Mouse (Mus musculus) MEL (cell line): ENCODE data around the gene Zfp821. TPM values are rescaled to one million over a fixed set of nuclear protein-coding genes. Genes with fewer than 3 reads are reported as not detected.

Source experiments
- polyA plus RNA-seq, 2 experiments: library from polyadenylated mRNA; stranded (reverse) in 1 of 2; unstranded in 1 of 2; fragments of >175 nt in 1 of 2; fragments of >200 nt in 1 of 2; gene quantifications; 2 replicates each; pipeline versions ENCODE4 v1.2.1 to v1.2.4; 2012; ENCODE audit warnings: low replicate concordance in 2 of 2, low read depth in 1 of 2; ENCODE audit not compliant: insufficient read length in 2 of 2, insufficient read depth in 1 of 2, missing spikeins in 1 of 2
- total RNA-seq: library from RNA; depleted of rRNA; stranded (reverse); fragments of 300-350 nt; gene quantifications from 2 replicates; pipeline ENCODE4 v1.2.3, GENCODE M21; 2012; rRNA removed

The Zfp821 gene
- total and polyA plus RNA-seq, 3 experiments, result 5.2 to 10.1 TPM; not detected in 1

Other genes starting within 250 kb of the Zfp821 start
- gene Pmfbp1, start 211.5 kb upstream of the Zfp821 start, total RNA-seq, result 0.23 and 0.39 TPM in 2 replicates
- gene Pmfbp1, start 211.5 kb upstream of the Zfp821 start, polyA plus RNA-seq, result under 1 TPM in 1 of 2 experiments, not detected in 1; 0.40 TPM
- gene Dhx38, start 139.7 kb upstream of the Zfp821 start, total RNA-seq, result 50.6 and 54.6 TPM in 2 replicates
- gene Dhx38, start 139.7 kb upstream of the Zfp821 start, polyA plus RNA-seq, result 10 to 100 TPM; 43.3 to 72.1 TPM
- 7.7 and 8.4 TPM in 2 replicates for gene Txnl4b, start 139.7 kb upstream of the Zfp821 start, total RNA-seq
- 1 to 10 TPM in 1 of 2 experiments, not detected in 1; 9.5 TPM for gene Txnl4b, start 139.7 kb upstream of the Zfp821 start, polyA plus RNA-seq
- gene Hp, start 126.4 kb upstream of the Zfp821 start, total RNA-seq, result 0.19 TPM in 1 of 2 replicates, not detected in the other
- gene Hp, start 126.4 kb upstream of the Zfp821 start, polyA plus RNA-seq, result under 1 TPM in 1 of 2 experiments, not detected in 1; 0.08 TPM
- gene Dhodh, start 96.9 kb upstream of the Zfp821 start, total RNA-seq, result 27.7 and 28.3 TPM in 2 replicates
- gene Dhodh, start 96.9 kb upstream of the Zfp821 start, polyA plus RNA-seq, result 10 to 100 TPM in 1 of 2 experiments, not detected in 1; 52.5 TPM
- 2.6 and 3.4 TPM in 2 replicates for gene Pkd1l3, start 91.0 kb upstream of the Zfp821 start, total RNA-seq
- 1 to 10 TPM in 1 of 2 experiments, not detected in 1; 7.4 TPM for gene Pkd1l3, start 91.0 kb upstream of the Zfp821 start, polyA plus RNA-seq
- gene Ist1, start 12.3 kb upstream of the Zfp821 start, total RNA-seq, result 30.2 and 33.1 TPM in 2 replicates
- 100 to 1,000 TPM in 1 of 2 experiments, 10 to 100 TPM in 1; 50.4 to 126 TPM for gene Ist1, start 12.3 kb upstream of the Zfp821 start, polyA plus RNA-seq
- 3.8 and 4.1 TPM in 2 replicates for gene Atxn1l, start 32.2 kb downstream of the Zfp821 start, total RNA-seq
- 1 to 10 TPM in 1 of 2 experiments, not detected in 1; 9.5 TPM for gene Atxn1l, start 32.2 kb downstream of the Zfp821 start, polyA plus RNA-seq
- gene Ap1g1, start 73.0 kb downstream of the Zfp821 start, total RNA-seq, result 33.7 and 34.6 TPM in 2 replicates
- 100 to 1,000 TPM in 1 of 2 experiments, 10 to 100 TPM in 1; 46.6 to 456 TPM for gene Ap1g1, start 73.0 kb downstream of the Zfp821 start, polyA plus RNA-seq
- 1.7 and 2.1 TPM in 2 replicates for gene Phlpp2, start 163.0 kb downstream of the Zfp821 start, total RNA-seq
- gene Phlpp2, start 163.0 kb downstream of the Zfp821 start, polyA plus RNA-seq, result 1 to 10 TPM in 1 of 2 experiments, not detected in 1; 5.9 TPM